Mouse (Mus musculus): ENCODE results near the gene Cd38.
A peak's percentile ranks its signal among the peaks of the same experiment; 100 is the strongest.
"Not testable (repeated sequence)": the region's sequence is repeated elsewhere in the genome, so short reads cannot be mapped to it uniquely, and the experiment has no call there.

Gene Cd38

DNA sequence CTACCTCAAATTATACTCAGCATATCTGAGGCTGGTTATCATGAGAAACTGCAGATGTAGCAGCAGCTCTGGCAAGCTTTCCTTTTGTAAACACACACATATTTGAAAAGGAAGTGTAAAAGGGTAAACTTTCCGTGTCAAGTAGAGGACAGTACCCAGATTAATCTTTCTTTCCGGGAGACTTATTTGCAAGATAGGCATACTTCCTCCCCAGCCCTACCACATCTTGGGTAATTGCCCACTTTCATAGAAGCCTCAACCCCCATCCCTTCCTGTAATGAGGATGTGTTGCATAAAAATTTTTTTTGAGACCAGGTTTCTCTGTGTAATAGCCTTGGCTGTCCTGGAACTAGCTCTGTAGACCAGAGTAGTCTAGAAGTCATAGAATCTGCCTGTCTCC lies 12.6 kb upstream of the Cd38 start:
- DNase-seq (ENCODE audit: extremely low read depth, insufficient read length, low spot score), result no peak

DNA sequence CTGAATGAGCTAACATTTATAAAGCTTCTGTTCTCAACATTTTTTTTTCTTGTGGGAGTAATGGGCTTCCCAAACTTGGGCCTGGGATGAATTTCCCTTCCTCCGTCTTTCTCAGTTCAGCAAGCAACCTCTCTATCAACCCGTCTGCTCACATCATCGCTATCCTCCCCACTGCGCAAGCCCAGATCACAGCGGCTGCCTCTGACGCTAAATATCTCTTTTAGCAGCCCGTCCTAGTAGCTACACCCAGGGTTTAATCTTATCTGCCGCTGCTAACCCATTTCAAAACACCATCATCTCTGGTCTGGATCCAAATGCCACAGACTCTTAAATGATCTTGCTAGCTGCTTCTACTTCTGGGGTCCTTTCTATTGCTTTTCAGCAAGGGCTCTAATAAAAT lies 8.7 kb upstream of the Cd38 start:
- no peak for DNase-seq (ENCODE audit: extremely low read depth, insufficient read length, low spot score)

DNA sequence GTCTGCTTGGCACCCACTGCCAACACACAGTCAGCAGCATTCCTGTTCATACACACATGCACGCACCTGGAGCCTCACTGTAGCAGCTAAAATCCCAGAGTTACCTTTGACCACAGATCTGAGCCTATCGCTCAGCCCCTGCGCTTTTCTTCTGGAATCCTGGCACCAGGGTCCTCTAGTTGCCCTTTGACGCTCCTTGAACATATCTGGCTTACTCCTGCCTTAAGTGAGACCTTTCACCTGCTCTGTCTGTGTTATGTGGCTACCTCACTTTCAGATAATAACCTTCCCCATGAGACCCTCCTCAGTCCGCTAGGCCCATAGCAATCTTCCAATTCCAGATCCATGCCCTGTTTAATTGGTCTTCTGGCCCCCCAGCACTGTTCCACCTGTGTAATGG lies 8.3 kb upstream of the Cd38 start:
- DNase-seq (ENCODE audit: extremely low read depth, insufficient read length, low spot score), result no peak

DNA sequence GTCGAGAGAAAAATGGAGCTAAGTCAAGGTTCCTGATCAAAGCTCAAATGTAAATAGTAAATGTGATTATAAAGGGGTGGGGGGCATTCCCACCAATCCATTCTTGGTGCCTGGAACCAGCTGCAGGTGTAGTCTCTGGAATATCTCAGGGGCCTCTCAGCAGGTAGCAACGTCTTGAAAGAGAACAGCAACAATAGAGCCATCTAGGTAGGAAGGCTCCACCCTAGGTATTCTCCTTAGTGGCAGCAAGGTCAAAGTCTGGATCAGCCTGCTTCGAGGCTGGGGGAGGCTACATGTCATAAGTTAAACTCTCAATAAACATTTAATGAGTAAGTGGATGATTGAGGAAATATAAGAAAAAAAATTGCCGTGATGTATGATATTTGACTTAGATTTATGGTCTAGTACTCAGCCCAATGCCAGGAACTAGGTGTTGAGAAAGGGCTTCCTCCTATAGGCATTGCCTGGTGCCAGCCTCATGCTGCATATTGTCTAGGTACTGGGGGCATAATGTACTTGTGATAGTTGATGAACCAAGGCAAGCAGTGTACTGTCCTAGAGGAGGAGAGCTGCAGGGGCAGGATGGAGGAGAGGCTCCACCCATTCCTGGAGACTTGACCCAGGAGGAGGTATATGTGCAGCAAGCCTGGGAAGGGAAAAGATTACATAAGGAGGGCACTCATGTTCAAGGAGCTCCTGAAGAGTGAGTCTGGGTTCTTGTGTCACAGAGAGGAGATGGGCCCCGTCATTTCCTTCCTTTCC lies 7.5 kb upstream of the Cd38 start:
- no peak for DNase-seq (ENCODE audit: extremely low read depth, insufficient read length, low spot score)

DNA sequence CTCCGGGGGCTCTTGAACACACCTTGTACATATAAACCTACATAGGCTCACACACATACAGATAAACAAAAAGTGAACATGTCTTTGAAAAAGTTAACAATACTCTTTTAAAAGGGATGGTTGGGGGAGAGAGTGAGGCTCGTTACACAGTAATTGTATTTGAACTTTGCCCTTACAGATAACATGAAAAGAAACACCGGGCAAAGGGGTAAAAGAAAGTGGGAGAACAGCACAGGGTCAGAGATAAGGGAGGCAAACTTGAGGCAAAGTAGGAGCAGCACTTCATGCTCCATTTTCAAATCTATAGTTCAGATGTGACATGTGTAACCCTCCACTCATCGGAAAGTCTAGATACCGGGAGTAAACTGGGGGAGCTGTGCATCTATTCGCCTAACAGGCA lies 4.7 kb upstream of the Cd38 start:
- DNase-seq (ENCODE audit: extremely low read depth, insufficient read length, low spot score), result no peak

DNA sequence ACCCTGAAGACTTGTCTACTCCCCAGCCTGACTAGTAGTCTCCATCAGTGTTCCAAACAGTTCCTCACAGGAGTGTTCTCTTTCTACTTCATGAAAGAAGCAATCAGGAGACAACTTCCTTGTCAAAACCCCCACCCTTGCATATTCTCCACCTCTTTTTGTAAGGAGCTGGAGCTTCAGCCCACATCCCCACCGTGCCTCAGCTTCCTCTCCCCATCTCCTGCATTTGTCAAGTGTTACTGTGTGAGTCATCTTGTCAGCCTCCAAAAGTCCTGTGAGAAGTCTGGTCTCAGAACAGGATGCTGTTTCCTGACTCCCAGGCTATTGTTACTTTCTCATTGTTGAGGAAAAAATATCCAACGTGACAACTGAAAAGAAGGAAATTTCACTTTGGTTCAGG lies 3.0 kb upstream of the Cd38 start:
- DNase-seq (ENCODE audit: extremely low read depth, insufficient read length, low spot score), result no peak

DNA sequence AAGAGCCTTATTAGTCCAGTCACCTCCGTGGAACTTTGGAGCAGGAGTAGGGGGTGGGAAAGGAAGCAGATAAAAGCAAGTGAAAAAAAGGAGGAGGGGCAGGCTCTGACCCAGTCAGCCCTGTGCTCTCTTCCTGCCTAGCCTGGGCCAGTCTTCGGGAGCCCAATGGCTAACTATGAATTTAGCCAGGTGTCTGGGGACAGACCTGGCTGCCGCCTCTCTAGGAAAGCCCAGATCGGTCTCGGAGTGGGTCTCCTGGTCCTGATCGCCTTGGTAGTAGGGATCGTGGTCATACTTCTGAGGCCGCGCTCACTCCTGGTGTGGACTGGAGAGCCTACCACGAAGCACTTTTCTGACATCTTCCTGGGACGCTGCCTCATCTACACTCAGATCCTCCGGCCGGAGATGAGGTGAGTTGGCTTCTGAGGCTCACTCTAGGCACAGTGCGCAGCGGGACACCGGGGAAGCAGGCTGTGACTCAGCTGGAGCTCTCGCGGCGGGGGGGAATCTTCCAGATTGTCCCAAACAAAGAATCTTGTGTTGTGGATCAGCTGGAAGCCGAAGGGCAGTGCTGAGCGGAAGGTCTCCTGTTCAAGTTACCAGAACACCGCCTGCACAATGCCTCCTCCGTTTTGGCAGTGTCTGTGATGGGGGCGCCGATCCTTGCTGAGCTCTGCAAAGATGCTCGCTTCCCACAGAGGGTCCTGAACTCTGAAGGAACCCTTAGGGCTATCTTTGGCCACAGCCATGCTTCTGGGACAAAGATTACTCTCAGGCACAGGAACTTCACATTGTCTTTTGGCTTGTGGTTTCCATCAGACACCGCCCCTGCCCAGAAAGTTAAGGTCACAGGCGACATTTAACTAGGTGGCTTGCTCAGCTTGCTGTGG lies 603 bp downstream of the Cd38 start:
- DNase-seq (ENCODE audit: extremely low read depth, insufficient read length, low spot score), result no peak

DNA sequence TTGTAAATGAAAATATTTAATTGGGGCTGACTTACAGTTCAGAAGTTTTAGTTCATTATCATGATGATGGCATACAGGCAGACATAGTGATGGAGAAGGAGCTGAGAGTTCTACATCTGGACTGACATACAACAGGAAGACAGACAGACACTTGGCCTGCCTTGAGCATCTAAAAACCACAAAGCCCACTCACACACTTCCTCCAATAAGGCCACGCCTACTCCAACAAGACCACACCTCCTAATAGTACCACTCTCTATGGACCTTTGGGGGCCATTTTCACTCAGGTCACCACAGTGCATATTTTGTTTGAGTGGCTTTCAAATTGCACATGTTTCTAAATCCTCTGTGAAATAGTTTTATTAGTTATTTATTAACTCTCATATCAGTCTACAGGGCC lies 3.5 kb downstream of the Cd38 start:
- no peak for DNase-seq (ENCODE audit: extremely low read depth, insufficient read length, low spot score)

DNA sequence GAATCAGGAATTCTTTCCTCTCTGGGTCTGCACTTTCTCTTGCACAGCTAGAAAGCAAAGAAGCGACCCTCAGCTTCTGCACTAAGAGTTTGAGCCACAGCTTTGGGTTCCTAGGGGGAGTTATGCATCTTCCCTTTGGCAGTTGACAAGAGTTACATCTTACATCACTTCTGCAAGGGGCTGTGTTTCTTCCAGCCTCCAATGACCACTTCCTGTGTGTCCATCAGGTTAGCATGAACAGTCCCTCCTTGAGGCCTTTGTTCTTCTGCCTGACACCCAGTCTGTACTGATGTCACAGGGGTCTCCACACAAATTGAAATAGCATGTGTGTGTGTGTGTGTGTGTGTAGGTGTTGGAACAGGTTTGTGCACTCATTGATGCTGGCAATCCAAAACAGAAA lies 4.3 kb downstream of the Cd38 start:
- DNase-seq (ENCODE audit: extremely low read depth, insufficient read length, low spot score), result no peak

DNA sequence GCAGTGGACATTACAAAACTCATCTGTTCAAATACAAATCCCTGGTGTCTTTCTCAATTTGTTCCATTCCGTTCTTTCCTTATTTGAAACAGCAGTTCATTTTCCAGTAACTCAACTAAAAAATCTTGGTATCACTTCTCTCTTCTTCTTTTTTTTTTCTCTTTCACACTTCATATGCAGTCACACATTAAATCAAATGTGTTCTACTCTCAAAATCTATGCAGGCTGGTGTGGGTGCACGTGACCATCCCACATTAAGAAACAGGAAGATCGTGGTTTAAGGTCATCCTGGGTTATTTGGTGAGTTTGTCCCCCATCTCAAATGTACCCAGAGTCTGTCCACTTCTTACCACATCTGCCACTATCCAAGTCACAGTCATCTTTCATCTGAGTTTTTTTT lies 13.7 kb downstream of the Cd38 start:
- DNase-seq (ENCODE audit: extremely low read depth, insufficient read length, low spot score), result no peak

DNA sequence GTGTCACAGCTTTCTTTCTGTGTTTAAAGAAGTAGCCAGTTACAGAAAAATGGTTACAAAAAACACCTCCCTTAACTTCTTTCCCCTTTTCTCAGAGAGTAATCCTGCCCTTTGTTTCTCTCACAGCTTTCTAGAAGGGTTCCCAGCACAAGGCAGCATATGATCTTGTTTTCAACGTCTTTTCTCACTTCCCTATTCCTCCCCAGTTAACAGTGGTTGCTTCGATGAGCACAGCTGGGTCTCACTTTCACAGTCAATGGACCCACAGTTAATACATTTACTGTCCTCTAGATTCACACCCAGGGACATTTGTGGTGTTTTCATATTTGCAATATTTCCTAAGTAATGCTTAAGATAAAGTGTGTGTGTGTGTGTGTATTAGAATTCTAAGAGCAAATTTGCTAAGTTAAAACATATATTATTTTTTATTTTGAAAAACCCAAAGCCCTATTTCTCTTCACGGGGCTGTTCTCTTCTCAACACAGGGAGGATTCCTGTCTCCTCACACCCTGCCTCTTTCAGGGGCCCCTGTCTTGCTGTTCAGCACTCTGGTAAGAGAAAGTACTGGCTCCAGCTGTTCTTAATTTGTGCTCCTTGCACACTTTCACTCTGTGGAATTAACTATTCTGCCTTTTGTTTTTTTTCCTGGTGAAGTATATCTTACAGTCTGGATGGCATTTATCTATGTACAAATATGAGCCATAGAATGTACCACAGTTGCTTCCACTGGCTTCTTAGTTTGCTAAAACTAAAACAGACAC lies 16.9 kb downstream of the Cd38 start:
- no peak for DNase-seq (ENCODE audit: extremely low read depth, insufficient read length, low spot score)

DNA sequence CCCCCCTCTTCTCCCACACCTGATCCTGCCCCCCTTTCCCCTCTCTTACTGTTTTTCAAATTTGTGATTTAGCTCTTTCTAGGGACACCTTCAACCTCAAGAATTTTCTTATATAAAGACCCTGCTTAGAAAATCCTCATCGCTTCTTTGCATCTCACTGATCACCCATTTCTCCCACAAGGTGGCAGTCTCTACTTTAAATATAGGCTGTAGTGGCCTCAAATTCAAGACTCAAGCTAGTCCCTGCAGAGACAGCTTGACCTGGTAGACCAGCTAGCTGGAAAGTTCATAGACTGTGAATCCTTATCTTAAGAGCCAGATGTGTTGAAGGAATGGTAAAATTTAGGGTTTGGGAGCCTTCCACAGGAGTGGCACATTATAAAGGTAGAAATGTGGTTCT lies 24.0 kb downstream of the Cd38 start:
- no peak for DNase-seq (ENCODE audit: extremely low read depth, insufficient read length, low spot score)

DNA sequence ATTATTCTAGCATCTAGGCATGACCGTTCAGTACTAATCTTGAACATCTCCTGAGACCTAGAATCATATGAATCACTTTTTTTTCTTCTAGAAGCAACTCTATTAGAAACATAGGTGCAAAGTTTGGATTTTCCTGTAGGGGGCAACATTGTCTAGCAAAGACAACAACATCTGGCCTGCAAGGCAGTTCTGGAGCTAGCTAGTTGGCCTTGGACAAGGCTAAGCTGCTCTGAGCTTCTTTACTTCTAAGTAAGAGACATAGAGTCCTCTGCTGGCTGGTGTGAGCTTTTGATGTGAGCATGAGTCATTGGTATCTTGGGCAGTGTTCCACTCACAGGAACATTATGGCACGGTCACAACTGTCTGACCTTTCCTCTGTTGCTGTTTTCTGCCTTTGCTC lies 25.8 kb downstream of the Cd38 start:
- DNase-seq (ENCODE audit: extremely low read depth, insufficient read length, low spot score), result no peak

DNA sequence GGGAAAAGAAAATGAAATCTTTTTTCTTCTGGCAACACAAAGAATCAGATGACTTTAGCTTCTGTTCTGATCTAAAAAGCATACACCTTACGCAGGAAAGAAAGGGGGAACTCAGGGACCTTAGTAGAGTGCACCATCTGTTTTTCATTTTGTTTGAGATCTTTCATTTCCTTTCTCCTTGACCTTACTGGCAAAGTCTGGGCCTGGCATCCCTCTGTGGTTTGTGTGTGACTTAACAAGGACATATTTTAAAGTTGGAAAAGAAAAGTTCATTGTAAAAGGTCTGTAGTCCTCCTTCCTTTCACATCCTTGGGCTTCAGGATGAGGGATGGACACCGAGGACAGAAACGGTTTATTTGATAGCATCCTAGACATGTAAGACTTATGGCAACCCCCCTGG lies 27.6 kb downstream of the Cd38 start:
- DNase-seq (ENCODE audit: extremely low read depth, insufficient read length, low spot score), result no peak

DNA sequence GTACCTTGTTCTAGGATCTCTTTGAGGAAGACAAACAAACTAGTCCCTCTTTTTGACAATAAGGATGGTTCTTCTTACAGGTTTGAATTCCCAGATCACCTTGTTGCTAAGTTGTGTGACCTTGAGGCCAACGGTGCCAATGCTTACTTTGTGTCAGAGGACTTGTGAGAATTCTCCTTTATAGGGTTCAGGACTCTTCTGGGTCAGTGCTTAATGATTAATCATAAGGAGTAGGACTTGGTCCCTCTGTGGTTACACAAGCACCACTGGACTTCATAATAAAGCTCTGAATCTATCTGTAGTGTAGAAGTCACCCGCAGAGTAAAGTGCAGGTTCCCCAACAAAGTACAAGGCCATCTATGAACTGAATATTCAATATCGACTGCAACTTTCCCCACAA lies 36.3 kb downstream of the Cd38 start:
- no peak for DNase-seq (ENCODE audit: extremely low read depth, insufficient read length, low spot score)

DNA sequence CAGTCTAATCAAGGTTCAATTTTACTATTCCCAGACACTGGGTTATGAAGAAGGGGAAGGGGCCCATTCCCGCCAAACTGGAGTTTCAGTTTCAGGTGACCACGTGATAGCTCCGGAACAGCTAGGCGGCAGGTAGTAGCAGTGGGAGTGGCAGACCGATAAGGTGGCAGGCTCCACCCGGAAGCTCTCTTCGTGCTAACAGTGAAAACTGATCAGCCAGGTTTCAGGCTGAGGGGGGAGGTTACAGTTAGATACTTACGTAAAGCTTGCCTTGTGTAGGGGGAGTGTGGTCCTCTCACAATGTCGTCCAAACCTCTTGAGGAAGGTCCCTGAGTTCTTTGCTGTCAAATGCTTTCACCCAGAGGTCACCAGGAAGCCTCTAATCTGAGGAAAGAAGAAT lies 40.9 kb downstream of the Cd38 start:
- DNase-seq (ENCODE audit: extremely low read depth, insufficient read length, low spot score), result no peak

DNA sequence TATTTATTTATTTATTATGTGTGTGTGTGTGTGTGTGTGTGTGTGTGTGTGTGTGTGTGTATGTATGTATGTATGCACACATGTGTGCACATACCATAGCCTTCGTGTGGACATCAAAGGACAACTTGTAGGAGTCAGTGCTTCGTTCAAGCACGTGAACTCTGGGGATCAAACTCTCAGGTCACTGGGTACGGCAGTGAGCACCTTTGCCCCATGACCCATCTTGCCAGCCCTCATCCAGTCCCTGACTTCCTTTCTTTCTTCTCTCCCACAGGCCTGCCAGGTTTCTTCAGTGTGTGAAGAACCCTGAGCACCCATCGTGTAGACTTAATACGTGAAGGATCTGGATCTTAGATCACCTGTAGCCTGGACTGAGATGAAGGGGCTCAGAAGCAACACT lies 41.7 kb downstream of the Cd38 start:
- no peak for DNase-seq (ENCODE audit: extremely low read depth, insufficient read length, low spot score)

DNA sequence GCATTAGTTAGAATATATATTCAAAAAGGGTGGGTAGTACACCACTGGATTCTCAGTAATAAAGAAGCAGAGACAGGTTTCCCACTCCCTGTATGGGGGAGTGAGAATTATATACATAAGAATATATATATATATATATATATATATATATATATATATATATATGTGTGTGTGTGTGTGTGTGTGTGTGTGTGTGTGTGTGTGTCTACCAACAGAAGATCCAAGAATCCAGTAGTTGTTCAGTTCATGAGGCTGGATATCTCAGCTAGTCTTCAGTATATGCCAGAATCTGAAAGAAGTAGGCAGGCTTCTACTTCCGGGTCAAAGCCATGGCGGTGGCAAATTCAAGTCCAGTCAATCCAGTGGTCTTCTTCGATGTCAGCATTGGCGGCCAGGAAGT lies 44.5 kb downstream of the Cd38 start, which contains the start of gene Gm7879:
Gm7879 (plus strand) TSS at position 301 of the 400 bp plus-strand sequence.
- DNase-seq (ENCODE audit: extremely low read depth, insufficient read length, low spot score), result not testable (repeated sequence)

DNA sequence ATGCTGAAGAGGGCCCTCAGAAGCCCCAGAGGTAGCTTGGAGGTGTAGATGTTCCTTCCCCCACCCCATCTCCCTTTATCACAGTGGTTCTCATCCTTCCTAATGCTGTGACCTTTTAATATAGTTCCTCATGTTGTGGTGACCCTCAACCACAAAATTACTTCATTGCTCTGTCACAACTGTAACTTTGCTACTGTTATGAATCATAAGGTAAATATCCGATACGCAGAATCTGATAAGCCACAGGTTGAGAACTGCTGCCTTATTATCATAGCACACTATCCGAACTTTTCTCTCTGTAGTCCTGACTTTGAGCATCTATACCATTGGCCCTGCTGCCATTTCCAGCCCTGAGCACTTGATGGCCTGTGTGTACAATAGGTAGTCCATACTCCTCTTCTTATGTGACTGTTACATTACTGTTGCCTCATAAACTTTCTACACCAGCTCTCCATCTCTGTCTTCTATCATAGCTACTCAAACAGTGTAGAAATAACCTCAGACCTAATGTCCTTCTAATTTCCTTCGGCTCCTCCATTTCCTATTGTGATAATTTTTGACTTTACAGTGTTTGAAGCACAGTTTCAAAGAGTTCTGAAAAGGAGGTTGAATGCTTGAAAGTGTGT lies 47.0 kb downstream of the Cd38 start:
- DNase-seq (ENCODE audit: extremely low read depth, insufficient read length, low spot score), result no peak

DNA sequence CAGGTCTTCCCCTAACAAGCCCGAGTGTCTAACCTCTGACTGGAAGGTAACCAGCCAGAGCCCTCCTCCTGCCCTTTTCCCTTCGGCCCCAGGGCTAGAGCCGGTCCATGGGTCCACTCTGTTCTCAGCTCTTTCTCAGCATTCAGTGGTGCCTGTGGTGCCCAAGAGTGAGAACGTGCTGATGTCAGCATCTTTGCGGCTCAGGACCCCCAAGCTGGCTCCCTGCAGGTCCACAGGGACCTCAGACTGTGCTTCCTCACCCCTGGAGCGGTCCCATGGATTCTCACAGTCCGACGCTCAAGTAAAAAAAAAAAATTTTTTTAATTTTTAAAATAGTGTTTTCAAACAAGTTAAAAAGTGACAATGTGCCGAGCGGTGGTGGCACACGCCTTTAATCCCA lies 53.5 kb downstream of the Cd38 start:
- DNase-seq (ENCODE audit: extremely low read depth, insufficient read length, low spot score), result no peak

DNA sequence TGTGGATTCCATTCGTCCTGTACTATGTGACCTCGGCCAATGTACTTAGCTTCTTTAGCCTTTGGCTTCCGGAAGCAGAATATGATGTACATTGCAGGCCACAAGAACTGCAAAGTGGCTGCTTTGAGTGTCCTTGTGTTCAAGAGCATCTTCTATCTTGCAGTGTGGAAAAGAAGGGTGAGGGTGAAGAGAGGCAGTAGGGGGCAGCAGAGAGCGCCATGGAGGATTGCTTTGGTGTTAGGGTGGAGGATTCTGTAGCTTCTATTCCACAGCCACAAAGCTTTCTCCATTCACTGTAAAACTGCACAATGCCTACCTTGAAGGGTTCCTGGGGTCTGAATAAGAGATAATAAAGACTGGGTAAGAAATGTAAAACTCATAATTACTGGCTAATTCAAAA lies 55.6 kb downstream of the Cd38 start:
- peak; percentile 9 for DNase-seq (ENCODE audit: extremely low read depth, insufficient read length, low spot score)

All from 3134 (cell line).